In genomic region chr6:129160103-129160502, GRCm38 (mm10) we compare ENCODE assay signal across 18 mouse cellular contexts. TPM values are rescaled to one million over a fixed set of nuclear protein-coding genes. Genes with fewer than 3 reads are reported as not detected.
DNase-seq lines count a peak whose midpoint lies in the region; ATAC-seq and TF ChIP-seq lines count a peak whose summit lies in the region.
"Had no signal": no experiment of that assay in that cellular context is flagged by ENCODE, and none has a peak within 500 bp of the region (broad histone marks: within the 10 kb centered on the region; RNA-seq: fewer than 3 reads in every experiment).

No protein-coding gene starts in this region.

- H3K27ac ChIP-seq in kidney, embryonic 15.5 days = no peak overlapping the region
- no peak overlapping the region for H3K27ac ChIP-seq in forebrain, postnatal 0 days (ENCODE audit: low read depth, low read length)
- H3K27ac ChIP-seq: forebrain, embryonic 15.5 days; midbrain, embryonic 13.5 days; stomach, postnatal 0 days had no signal

- H3K9me3 ChIP-seq in kidney, embryonic 15.5 days (replicated peaks) = no peaks in the 10 kb centered on the region
- no peaks in the 10 kb centered on the region for H3K9me3 ChIP-seq in forebrain, postnatal 0 days (ENCODE audit: low read length)
- H3K9me3 ChIP-seq: forebrain, embryonic 15.5 days; midbrain, embryonic 13.5 days had no signal

- no peaks in the 10 kb centered on the region for H3K27me3 ChIP-seq in kidney, embryonic 15.5 days
- H3K27me3 ChIP-seq in forebrain, postnatal 0 days (ENCODE audit: insufficient read depth, low read length) = no peaks in the 10 kb centered on the region
- H3K27me3 ChIP-seq: forebrain, embryonic 15.5 days; midbrain, embryonic 13.5 days had no signal

- no peak overlapping the region for H3K4me3 ChIP-seq in kidney, embryonic 15.5 days (replicated peaks)
- no peak overlapping the region for H3K4me3 ChIP-seq in forebrain, postnatal 0 days (ENCODE audit: low read depth, low read length)
- H3K4me3 ChIP-seq: forebrain, embryonic 15.5 days; midbrain, embryonic 13.5 days had no signal

- no peaks in the 10 kb centered on the region for H3K36me3 ChIP-seq in kidney, embryonic 15.5 days
- no peaks in the 10 kb centered on the region for H3K36me3 ChIP-seq in forebrain, postnatal 0 days (ENCODE audit: insufficient read depth)
- H3K36me3 ChIP-seq: forebrain, embryonic 15.5 days; G1E; midbrain, embryonic 13.5 days had no signal

- intact Hi-C loops in heart, postnatal 10 days (cut with DNase I) = no loop called here

- no peak for ATAC-seq in kidney, embryonic 15.5 days (replicated peaks; ENCODE audit: low FRiP score)
- no peak for ATAC-seq in forebrain, postnatal 0 days
- ATAC-seq: forebrain, embryonic 15.5 days; inflammation-experienced regulatory T-cells, adult 6 months; midbrain, embryonic 13.5 days had no signal

- WGBS in kidney, embryonic 15.5 days = 77% methylated on average over 3 of the region's 3 CpGs
- 96% methylated on average over 3 of the region's 3 CpGs for WGBS in forebrain, postnatal 0 days

- no peak overlapping the region for H3K9ac ChIP-seq in kidney, embryonic 15.5 days
- no peak overlapping the region for H3K9ac ChIP-seq in forebrain, postnatal 0 days
- H3K9ac ChIP-seq: forebrain, embryonic 15.5 days; midbrain, embryonic 13.5 days had no signal

- TF ChIP-seq CTCF in forebrain, postnatal 0 days (IDR thresholded peaks at IDR 0.05; ENCODE audit: low read depth) = no peak

- no peak overlapping the region for H3K4me2 ChIP-seq in kidney, embryonic 15.5 days
- H3K4me2 ChIP-seq in forebrain, postnatal 0 days (ENCODE audit: low read depth) = no peak overlapping the region
- H3K4me2 ChIP-seq: forebrain, embryonic 15.5 days; midbrain, embryonic 13.5 days had no signal

- no peaks in the 10 kb centered on the region for H3K4me1 ChIP-seq in kidney, embryonic 15.5 days
- H3K4me1 ChIP-seq in forebrain, postnatal 0 days (ENCODE audit: insufficient read depth) = no peaks in the 10 kb centered on the region
- H3K4me1 ChIP-seq: forebrain, embryonic 15.5 days; midbrain, embryonic 13.5 days had no signal

- DNase-seq in heart, adult 18-20 months = peak; percentile 67 to 77
- DNase-seq in heart, postnatal 4 days = no peak
- DNase-seq in kidney, adult 8-10 months = peak; percentile 47 to 82
- DNase-seq in adrenal gland, postnatal 14 days = peak; percentile 29
- peak; percentile 37 to 51 for DNase-seq in heart, postnatal 10 days
- DNase-seq in forebrain, postnatal 0 days = no peak
- DNase-seq: cerebellum, postnatal 25 days; gastrocnemius, postnatal 14 days; spleen, adult 18-20 months; thymus, postnatal 14 days had no signal

RNA-seq across cellular contexts. Expression of gene Clec2d, which starts 20.3 kb away (rescaled TPM):
- total RNA-seq in heart, adult 18-20 months (2021) = 10 to 100 TPM; 32.0 to 46.1 TPM
- total RNA-seq in heart, postnatal 4 days (2021) = 10 to 100 TPM; 14.5 to 19.7 TPM
- polyA plus RNA-seq in kidney, embryonic 15.5 days (2015; fragmentation: Nextera tagmentation; extraction: Ambion mirVana) = 0.51 and 1.1 TPM in 2 replicates
- 86.4 and 109 TPM in 2 replicates for total RNA-seq in adrenal gland, postnatal 14 days (2021)
- 10 to 100 TPM; 28.8 to 38.7 TPM for total RNA-seq in heart, postnatal 10 days (2021)
- 6.2 and 9.7 TPM in 2 replicates for total RNA-seq in forebrain, postnatal 0 days (2014; rRNA removed)
- polyA plus RNA-seq in forebrain, postnatal 0 days (2015; fragmentation: Nextera tagmentation; extraction: Ambion mirVana) = not detected in 2 replicates
- total RNA-seq: G1E had no signal
- polyA plus RNA-seq: G1E; hindbrain, embryonic 11.5 days had no signal

RNA-seq across cellular contexts. Expression of gene Clec2e, which starts 59.4 kb away (rescaled TPM):
- total RNA-seq in heart, adult 18-20 months (2021) = not detected
- not detected for total RNA-seq in heart, postnatal 4 days (2021)
- 0.06 TPM in 1 of 2 replicates, not detected in the other for polyA plus RNA-seq in kidney, embryonic 15.5 days (2015; fragmentation: Nextera tagmentation; extraction: Ambion mirVana)
- total RNA-seq in adrenal gland, postnatal 14 days (2021) = not detected in 2 replicates
- total RNA-seq in heart, postnatal 10 days (2021) = not detected
- not detected in 2 replicates for total RNA-seq in forebrain, postnatal 0 days (2014; rRNA removed)
- not detected in 2 replicates for polyA plus RNA-seq in forebrain, postnatal 0 days (2015; fragmentation: Nextera tagmentation; extraction: Ambion mirVana)
- total RNA-seq: G1E; left cerebral cortex, adult 8-10 months had no signal
- polyA plus RNA-seq: forebrain, embryonic 15.5 days; G1E; hindbrain, embryonic 11.5 days; inflammation-experienced regulatory T-cells, adult 6 months; midbrain, embryonic 13.5 days had no signal

Comparison
In these comparisons a context has a peak if more than half of its experiments do, and no peak if none do; other contexts are left out.
1. DNase-seq: peak in heart, adult 18-20 months (2 of 2), kidney, adult 8-10 months (2 of 2), adrenal gland, postnatal 14 days (single experiment) and heart, postnatal 10 days (2 of 2); none in heart, postnatal 4 days (single experiment) and forebrain, postnatal 0 days (single experiment).